In genomic region chr4:128777593-128777992, GRCm38 (mm10) we compare ENCODE assay signal across 23 mouse cellular contexts. TPM values are rescaled to one million over a fixed set of nuclear protein-coding genes. Genes with fewer than 3 reads are reported as not detected.
DNase-seq lines count a peak whose midpoint lies in the region; ATAC-seq lines count a peak whose summit lies in the region.
"Had no signal": no experiment of that assay in that cellular context is flagged by ENCODE, and none has a peak within 500 bp of the region (broad histone marks: within the 10 kb centered on the region; RNA-seq: fewer than 3 reads in every experiment).

No protein-coding gene starts in this region.

- H3K4me1 ChIP-seq in embryonic facial prominence, embryonic 15.5 days = 0 out of 2 replicates have a peak, but pooled peaks cover 10% of the 10 kb centered on the region
- H3K4me1 ChIP-seq in embryonic facial prominence, embryonic 10.5 days = peaks cover 8% of the 10 kb centered on the region
- H3K4me1 ChIP-seq in hindbrain, embryonic 12.5 days = 0 out of 2 replicates have a peak, but pooled peaks cover 3% of the 10 kb centered on the region
- H3K4me1 ChIP-seq in hindbrain, embryonic 16.5 days (ENCODE audit: control insufficient read depth, insufficient read depth, low read depth, low read length) = no peaks in the 10 kb centered on the region
- H3K4me1 ChIP-seq in midbrain, embryonic 13.5 days (replicated peaks) = no peaks in the 10 kb centered on the region
- H3K4me1 ChIP-seq in midbrain, embryonic 14.5 days (ENCODE audit: control insufficient read depth, insufficient read depth, low read length) = no peaks in the 10 kb centered on the region
- H3K4me1 ChIP-seq: embryonic facial prominence, embryonic 13.5 days; forebrain, embryonic 15.5 days had no signal

- peaks cover 89% of the 10 kb centered on the region for H3K36me3 ChIP-seq in embryonic facial prominence, embryonic 15.5 days
- H3K36me3 ChIP-seq in embryonic facial prominence, embryonic 10.5 days (replicated peaks) = peaks cover 100% of the 10 kb centered on the region
- H3K36me3 ChIP-seq in hindbrain, embryonic 12.5 days = peaks cover 95% of the 10 kb centered on the region
- peaks cover 40% of the 10 kb centered on the region for H3K36me3 ChIP-seq in hindbrain, embryonic 16.5 days (ENCODE audit: control insufficient read depth, insufficient read depth, low read length)
- H3K36me3 ChIP-seq in midbrain, embryonic 13.5 days = peaks cover 94% of the 10 kb centered on the region
- peaks cover 93% of the 10 kb centered on the region for H3K36me3 ChIP-seq in midbrain, embryonic 14.5 days (ENCODE audit: control insufficient read depth, insufficient read depth, low read length)

- 0 out of 2 replicates have a peak overlapping the region, but pooled peaks have one; percentile 31 for H3K27ac ChIP-seq in embryonic facial prominence, embryonic 15.5 days (replicated peaks)
- H3K27ac ChIP-seq in embryonic facial prominence, embryonic 10.5 days (replicated peaks) = no peak overlapping the region; the same call in 1 of the 2 replicates
- peak overlapping the region; percentile 8; the same call in 1 of the 2 replicates for H3K27ac ChIP-seq in hindbrain, embryonic 12.5 days
- no peak overlapping the region for H3K27ac ChIP-seq in hindbrain, embryonic 16.5 days (ENCODE audit: low read depth, low read length)
- 0 out of 2 replicates have a peak overlapping the region, but pooled peaks have one; percentile 17 for H3K27ac ChIP-seq in midbrain, embryonic 13.5 days
- H3K27ac ChIP-seq in midbrain, embryonic 14.5 days (replicated peaks; ENCODE audit: low read depth, low read length) = no peak overlapping the region
- H3K27ac ChIP-seq: forebrain, embryonic 15.5 days; heart, embryonic 10.5 days; heart, embryonic 15.5 days; liver, embryonic 15.5 days had no signal

- no peak overlapping the region for H3K4me2 ChIP-seq in embryonic facial prominence, embryonic 15.5 days (replicated peaks)
- H3K4me2 ChIP-seq in hindbrain, embryonic 12.5 days (replicated peaks) = no peak overlapping the region
- H3K4me2 ChIP-seq in hindbrain, embryonic 16.5 days (ENCODE audit: low read length) = no peak overlapping the region
- no peak overlapping the region for H3K4me2 ChIP-seq in midbrain, embryonic 13.5 days (replicated peaks)
- H3K4me2 ChIP-seq in midbrain, embryonic 14.5 days (ENCODE audit: low read length) = no peak overlapping the region
- H3K4me2 ChIP-seq: embryonic facial prominence, embryonic 13.5 days; forebrain, embryonic 15.5 days; heart, embryonic 15.5 days; liver, embryonic 15.5 days; lung, embryonic 14.5 days had no signal

- WGBS in embryonic facial prominence, embryonic 15.5 days = 79% methylated on average over 11 of the region's 11 CpGs
- 85% methylated on average over 11 of the region's 11 CpGs for WGBS in embryonic facial prominence, embryonic 10.5 days
- 86% methylated on average over 11 of the region's 11 CpGs for WGBS in hindbrain, embryonic 12.5 days
- 82% methylated on average over 11 of the region's 11 CpGs for WGBS in hindbrain, embryonic 16.5 days
- 81% methylated on average over 11 of the region's 11 CpGs for WGBS in midbrain, embryonic 13.5 days
- 82% methylated on average over 11 of the region's 11 CpGs for WGBS in midbrain, embryonic 14.5 days

- no peak overlapping the region for H3K4me3 ChIP-seq in embryonic facial prominence, embryonic 15.5 days (replicated peaks)
- H3K4me3 ChIP-seq in embryonic facial prominence, embryonic 10.5 days = no peak overlapping the region
- no peak overlapping the region for H3K4me3 ChIP-seq in hindbrain, embryonic 12.5 days
- H3K4me3 ChIP-seq in hindbrain, embryonic 16.5 days (ENCODE audit: low read length) = no peak overlapping the region
- H3K4me3 ChIP-seq in midbrain, embryonic 13.5 days (replicated peaks) = no peak overlapping the region
- no peak overlapping the region for H3K4me3 ChIP-seq in midbrain, embryonic 14.5 days (replicated peaks; ENCODE audit: low read depth, low read length)
- H3K4me3 ChIP-seq: embryonic facial prominence, embryonic 13.5 days; erythroblast, embryonic 14.5 days; forebrain, embryonic 15.5 days; heart, embryonic 10.5 days; heart, embryonic 15.5 days; liver, embryonic 15.5 days had no signal

- ATAC-seq in embryonic facial prominence, embryonic 15.5 days (ENCODE audit: insufficient number of reproducible peaks, low FRiP score, low TSS enrichment, low read depth) = no peak
- no peak for ATAC-seq in hindbrain, embryonic 12.5 days (ENCODE audit: low FRiP score)
- ATAC-seq in hindbrain, embryonic 16.5 days = no peak
- no peak for ATAC-seq in midbrain, embryonic 13.5 days
- ATAC-seq in midbrain, embryonic 14.5 days (ENCODE audit: low FRiP score, low TSS enrichment) = no peak

- no peaks in the 10 kb centered on the region for H3K9me3 ChIP-seq in embryonic facial prominence, embryonic 15.5 days (replicated peaks)
- H3K9me3 ChIP-seq in embryonic facial prominence, embryonic 10.5 days = no peaks in the 10 kb centered on the region
- H3K9me3 ChIP-seq in hindbrain, embryonic 12.5 days (replicated peaks) = no peaks in the 10 kb centered on the region
- no peaks in the 10 kb centered on the region for H3K9me3 ChIP-seq in hindbrain, embryonic 16.5 days (ENCODE audit: control insufficient read depth, low read length)
- H3K9me3 ChIP-seq in midbrain, embryonic 13.5 days = no peaks in the 10 kb centered on the region
- no peaks in the 10 kb centered on the region for H3K9me3 ChIP-seq in midbrain, embryonic 14.5 days (ENCODE audit: control insufficient read depth, low read length)
- H3K9me3 ChIP-seq: embryonic facial prominence, embryonic 13.5 days; forebrain, embryonic 15.5 days; heart, embryonic 10.5 days; heart, embryonic 15.5 days; liver, embryonic 15.5 days had no signal

- H3K27me3 ChIP-seq in embryonic facial prominence, embryonic 15.5 days = no peaks in the 10 kb centered on the region
- H3K27me3 ChIP-seq in embryonic facial prominence, embryonic 10.5 days (replicated peaks; ENCODE audit: low read depth, poor library complexity, severe bottlenecking) = no peaks in the 10 kb centered on the region
- no peaks in the 10 kb centered on the region for H3K27me3 ChIP-seq in hindbrain, embryonic 12.5 days
- H3K27me3 ChIP-seq in hindbrain, embryonic 16.5 days (replicated peaks; ENCODE audit: control insufficient read depth, insufficient read depth, low read length) = no peaks in the 10 kb centered on the region
- no peaks in the 10 kb centered on the region for H3K27me3 ChIP-seq in midbrain, embryonic 13.5 days
- H3K27me3 ChIP-seq in midbrain, embryonic 14.5 days (ENCODE audit: control insufficient read depth, insufficient read depth, low read length) = no peaks in the 10 kb centered on the region
- H3K27me3 ChIP-seq: CH12.LX; embryonic facial prominence, embryonic 13.5 days; forebrain, embryonic 15.5 days; heart, embryonic 15.5 days; liver, embryonic 15.5 days; Patski had no signal

- no peak overlapping the region for H3K9ac ChIP-seq in embryonic facial prominence, embryonic 15.5 days
- no peak overlapping the region for H3K9ac ChIP-seq in hindbrain, embryonic 12.5 days
- H3K9ac ChIP-seq in hindbrain, embryonic 16.5 days (ENCODE audit: low read depth, low read length) = no peak overlapping the region; the same call in 1 of the 2 replicates
- H3K9ac ChIP-seq in midbrain, embryonic 13.5 days (replicated peaks) = no peak overlapping the region
- no peak overlapping the region for H3K9ac ChIP-seq in midbrain, embryonic 14.5 days (replicated peaks; ENCODE audit: low read length)
- H3K9ac ChIP-seq: embryonic facial prominence, embryonic 13.5 days; forebrain, embryonic 15.5 days; heart, embryonic 15.5 days; liver, embryonic 15.5 days; lung, embryonic 14.5 days had no signal

- no peak for DNase-seq in embryonic facial prominence, embryonic 10.5 days (ENCODE audit: low spot score)
- no peak for DNase-seq in midbrain, embryonic 14.5 days
- DNase-seq in brain, adult 2 months (ENCODE audit: low read depth, low spot score) = peak; percentile 49
- DNase-seq in kidney, adult 18-20 months = no peak
- DNase-seq: cerebellum, adult 11 months; embryo, embryonic 11 days; gastrocnemius, postnatal 25 days; kidney, postnatal 4 days; lung, embryonic 14.5 days; lung, postnatal 14 days; thymus, postnatal 14 days had no signal

RNA-seq across cellular contexts. Expression of gene A3galt2, which starts 22.4 kb away (rescaled TPM):
- 0.12 and 0.15 TPM in 2 replicates for polyA plus RNA-seq in embryonic facial prominence, embryonic 15.5 days (2015; fragmentation: Nextera tagmentation; extraction: Ambion mirVana)
- polyA plus RNA-seq in embryonic facial prominence, embryonic 10.5 days (2016; fragmentation: Nextera tagmentation; extraction: Ambion mirVana) = 0.09 and 0.12 TPM in 2 replicates
- 0.50 and 0.79 TPM in 2 replicates for polyA plus RNA-seq in hindbrain, embryonic 12.5 days (2016; fragmentation: Nextera tagmentation; extraction: Ambion mirVana)
- polyA plus RNA-seq in hindbrain, embryonic 16.5 days (2015; fragmentation: Nextera tagmentation; extraction: Ambion mirVana) = 0.23 and 0.36 TPM in 2 replicates
- 0.23 and 0.58 TPM in 2 replicates for polyA plus RNA-seq in midbrain, embryonic 13.5 days (2015; fragmentation: Nextera tagmentation; extraction: Ambion mirVana)
- polyA plus RNA-seq in midbrain, embryonic 14.5 days (2014; fragmentation: Nextera tagmentation; extraction: Ambion mirVana) = 0.47 and 0.74 TPM in 2 replicates
- polyA plus RNA-seq: erythroblast, embryonic 14.5 days; heart, embryonic 15.5 days; liver, embryonic 15.5 days had no signal

RNA-seq across cellular contexts. Expression of gene Zfp362, which starts 28.3 kb away (rescaled TPM):
- 37.3 and 43.6 TPM in 2 replicates for polyA plus RNA-seq in embryonic facial prominence, embryonic 15.5 days (2015; fragmentation: Nextera tagmentation; extraction: Ambion mirVana)
- 38.7 and 39.0 TPM in 2 replicates for polyA plus RNA-seq in embryonic facial prominence, embryonic 10.5 days (2016; fragmentation: Nextera tagmentation; extraction: Ambion mirVana)
- polyA plus RNA-seq in hindbrain, embryonic 12.5 days (2016; fragmentation: Nextera tagmentation; extraction: Ambion mirVana) = 44.3 and 44.7 TPM in 2 replicates
- 29.8 and 33.2 TPM in 2 replicates for polyA plus RNA-seq in hindbrain, embryonic 16.5 days (2015; fragmentation: Nextera tagmentation; extraction: Ambion mirVana)
- 38.8 and 44.0 TPM in 2 replicates for polyA plus RNA-seq in midbrain, embryonic 13.5 days (2015; fragmentation: Nextera tagmentation; extraction: Ambion mirVana)
- polyA plus RNA-seq in midbrain, embryonic 14.5 days (2014; fragmentation: Nextera tagmentation; extraction: Ambion mirVana) = 28.3 and 35.7 TPM in 2 replicates

Comparison
In these comparisons a context has a peak if more than half of its experiments do, and no peak if none do; other contexts are left out.
1. H3K27ac ChIP-seq: peak in embryonic facial prominence, embryonic 15.5 days (single experiment), hindbrain, embryonic 12.5 days (single experiment) and midbrain, embryonic 13.5 days (single experiment); none in embryonic facial prominence, embryonic 10.5 days (single experiment), hindbrain, embryonic 16.5 days (single experiment) and midbrain, embryonic 14.5 days (single experiment).